Mouse (Mus musculus) kidney, adult 2 months (tissue): ENCODE results near the gene Chrdl2.

Source experiments
- CTCF ChIP-seq: fragments of 200-500 bp; conservative IDR thresholded peaks from 2 replicates; pipeline ENCODE4 v1.5.1; 2011; ENCODE audit warnings: low read depth, mild to moderate bottlenecking, control low read depth, low read length, moderate library complexity, mixed read lengths; ENCODE audit not compliant: insufficient read depth, insufficient read length
- POLR2A ChIP-seq: fragments of 200-500 bp; IDR thresholded peaks from one replicate; pipeline ENCODE4 v1.6.1; 2011; ENCODE audit warnings: low read depth, low read length, control low read depth

- TF ChIP-seq POLR2A = no peak
- TF ChIP-seq CTCF = no peak
Measured at GRCm38 (mm10) chr7:100036050-100036449, 30.1 kb downstream of the Chrdl2 start.
